Mouse (Mus musculus) ovary, postnatal 14 days (tissue): ENCODE data around the gene Shld2.

Experiments
- DNase-seq: peaks from one replicate; pipeline ENCODE4 v3.0.0; 2022; ENCODE audit warnings: low spot score

Gene Shld2

DNA sequence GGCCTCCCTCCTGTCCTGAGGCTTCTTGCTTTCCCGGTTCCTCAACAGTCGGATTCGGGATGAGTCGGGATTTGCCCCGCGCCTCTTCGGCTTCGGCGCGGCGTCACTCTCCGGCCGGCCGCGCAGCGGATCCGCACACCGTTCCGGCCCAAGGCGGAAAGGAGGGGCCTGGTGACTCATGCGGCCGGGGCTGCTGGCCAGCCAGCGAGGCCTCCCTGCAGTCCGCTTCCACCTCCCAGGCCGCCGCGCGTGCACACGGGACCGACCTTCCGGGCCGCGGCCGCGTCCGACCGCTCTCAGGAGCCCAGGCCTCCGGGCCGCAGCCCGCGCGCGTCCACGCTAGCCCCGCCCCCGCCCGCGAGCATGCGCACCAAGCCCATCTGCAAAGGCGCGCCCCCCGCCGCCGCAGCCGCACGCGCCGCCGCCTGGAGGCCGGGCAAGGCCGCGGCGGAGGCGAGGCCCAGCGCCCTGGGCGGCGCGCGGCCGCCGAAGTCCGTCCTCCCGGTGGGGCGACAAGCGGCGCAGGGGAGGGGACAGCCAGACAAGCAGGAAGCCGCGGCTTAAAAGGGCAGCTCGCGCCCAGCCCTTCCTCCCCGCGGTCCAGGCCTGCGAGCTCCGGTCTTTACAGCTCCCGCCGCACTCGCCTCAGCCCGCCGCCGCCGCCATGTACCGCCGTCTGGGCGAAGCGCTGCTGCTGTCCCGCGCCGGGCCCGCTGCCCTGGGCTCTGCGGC lies at the start of gene Shld2, which contains the start of gene Glud1:
Shld2 (minus strand) TSS at position 260 of the 732 bp plus-strand sequence.
Glud1 (plus strand) TSS at position 494 of the 732 bp plus-strand sequence.
- DNase-seq: peak; percentile 96

- DNase-seq: no peak
Observed at GRCm38 (mm10) chr14:34359676-34360244, 49.5 kb upstream of the Shld2 start.

DNA sequence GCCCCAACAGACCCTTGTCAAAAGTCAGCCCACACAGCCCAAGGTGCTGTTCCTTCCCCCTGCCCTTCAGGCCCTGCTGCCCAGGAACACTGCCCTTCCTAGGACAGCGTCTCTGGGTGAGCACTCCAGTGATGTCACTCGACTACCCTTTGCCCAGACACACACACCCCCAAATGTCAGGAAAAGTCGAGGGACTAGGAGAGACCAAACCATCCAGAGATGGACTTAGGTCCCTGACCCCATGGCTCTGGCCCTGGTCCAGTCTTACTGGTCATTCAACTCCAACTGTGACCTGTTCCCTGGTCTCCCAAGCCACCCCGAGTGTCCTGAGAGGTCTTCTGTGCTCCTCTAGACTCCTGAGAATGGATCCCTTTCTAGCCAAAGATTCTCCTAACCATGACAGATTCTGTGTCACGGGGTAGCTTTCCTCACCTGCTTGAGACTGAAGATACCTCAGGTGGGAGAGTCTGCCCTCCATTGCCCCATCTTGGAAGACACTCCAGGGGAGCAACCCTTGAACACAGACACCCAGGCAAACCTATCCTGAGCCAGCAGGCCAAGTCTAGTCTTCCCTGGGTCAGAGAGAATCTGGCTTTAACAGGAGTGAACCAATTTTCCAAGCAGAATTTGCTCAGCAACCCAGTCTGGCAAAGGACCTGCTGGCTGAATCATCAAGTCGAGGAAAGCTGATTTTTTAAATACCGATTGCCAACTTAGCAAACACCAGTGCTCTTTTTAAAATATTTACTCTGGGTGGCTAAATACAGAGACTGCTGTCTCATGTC lies 47.6 kb upstream of the Shld2 start:
- no peak for DNase-seq

DNA sequence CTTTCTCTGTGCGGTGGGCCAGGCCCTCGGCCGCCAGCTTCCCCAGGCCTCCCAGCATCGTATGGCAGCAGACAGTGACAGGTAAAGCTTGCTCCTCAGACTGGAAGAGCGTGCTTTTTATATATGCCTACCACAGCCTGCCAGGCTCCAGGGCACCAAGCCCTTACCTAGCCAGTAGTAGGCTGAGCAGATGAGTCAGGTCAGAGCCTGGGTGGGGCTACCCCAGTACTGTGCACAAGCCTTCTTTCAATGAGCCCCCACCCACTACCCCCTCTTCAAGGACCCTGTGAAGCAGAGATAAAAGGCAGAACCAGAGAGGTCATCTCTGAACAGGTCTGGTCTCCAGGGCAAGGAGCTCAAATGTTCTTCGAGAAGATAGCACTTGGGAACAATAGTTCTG lies 45.0 kb upstream of the Shld2 start, which contains the start of gene Fam25c:
Fam25c (minus strand) TSS at position 133 of the 400 bp plus-strand sequence.
- no peak for DNase-seq

DNA sequence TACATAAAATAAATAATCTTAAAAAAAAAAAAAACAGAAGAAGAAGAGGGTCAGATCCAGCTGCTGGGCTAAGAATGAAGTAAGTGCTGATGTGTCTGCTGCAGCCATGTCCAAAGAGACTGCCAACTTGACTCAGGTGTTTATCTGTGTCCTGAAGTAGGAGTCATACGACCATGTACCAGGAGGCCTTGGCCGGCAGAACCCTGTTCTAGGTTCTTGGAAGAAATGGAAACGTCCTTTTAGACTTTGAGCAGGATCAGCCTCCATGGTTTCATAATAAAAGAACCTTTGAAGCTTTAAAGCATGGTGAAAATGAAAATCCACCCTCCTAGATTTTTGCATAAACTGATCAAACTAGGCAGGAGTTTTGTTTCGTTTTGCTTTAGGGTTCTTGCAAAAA lies 44.2 kb upstream of the Shld2 start:
- DNase-seq: no peak

GRCm38 (mm10) chr14:34353326-34353725 lies 43.0 kb upstream of the Shld2 start:
- DNase-seq: no peak

DNA sequence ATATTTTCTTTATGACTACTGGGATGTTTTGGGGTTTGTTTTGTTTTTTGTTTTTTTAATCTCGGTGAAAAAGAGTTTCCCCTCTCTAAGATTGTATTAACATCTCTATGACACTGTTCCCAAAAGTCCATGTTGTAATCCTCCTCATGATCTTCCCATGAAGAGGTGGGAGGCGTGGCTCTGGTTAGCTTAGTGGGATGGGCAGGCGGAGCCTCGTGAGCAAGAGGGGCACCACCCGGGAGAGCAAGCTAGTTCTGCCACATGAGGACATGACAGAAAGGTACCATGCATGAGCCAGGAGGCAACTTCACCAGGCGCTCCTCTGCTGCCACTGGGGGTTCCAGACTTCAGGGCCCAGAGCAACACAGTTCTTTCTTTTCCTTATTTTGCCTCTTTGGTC lies 42.2 kb upstream of the Shld2 start:
- DNase-seq: no peak

DNA sequence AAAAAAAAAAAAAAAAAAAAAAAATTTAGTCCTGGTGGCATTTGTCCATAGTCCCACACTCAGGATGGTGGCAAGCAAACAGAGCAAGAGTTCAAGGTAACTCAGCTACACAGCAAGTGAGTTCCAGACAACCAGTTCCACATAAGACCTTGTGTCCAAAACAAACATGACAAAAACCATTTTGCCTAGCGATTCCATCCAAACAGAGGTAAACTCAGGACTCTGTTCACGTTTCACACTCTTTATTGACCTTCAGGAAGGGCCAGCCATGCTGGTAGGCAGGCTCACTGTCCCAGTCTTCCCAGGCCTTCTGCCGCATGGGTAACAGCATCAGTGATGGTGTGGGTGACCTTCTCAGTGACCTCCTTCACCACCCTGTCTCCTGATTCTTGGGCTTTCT lies 41.4 kb upstream of the Shld2 start:
- no peak for DNase-seq

DNA sequence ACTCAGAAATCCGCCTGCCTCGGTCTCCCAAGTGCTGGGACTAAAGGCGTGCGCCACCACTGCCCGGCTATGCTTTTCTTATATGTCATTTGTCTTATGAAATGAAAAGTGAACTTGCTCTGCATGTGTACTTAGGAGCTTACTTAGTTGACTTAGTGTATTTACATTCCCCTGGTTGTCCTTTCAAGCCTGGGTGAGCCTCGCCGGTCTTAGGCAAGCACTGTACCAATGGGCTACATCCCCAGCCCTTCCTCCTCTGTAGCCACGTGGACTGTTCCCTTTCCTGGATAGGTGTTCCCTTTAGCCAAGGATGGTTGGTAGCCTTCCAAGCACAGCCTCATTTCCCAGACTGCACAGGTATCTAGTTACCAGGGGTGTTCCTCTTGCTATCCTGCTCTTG lies 38.7 kb upstream of the Shld2 start:
- no peak for DNase-seq

- no peak for DNase-seq
Observed at GRCm38 (mm10) chr14:34348301-34348700, 38.0 kb upstream of the Shld2 start.

- DNase-seq: no peak
Observed at GRCm38 (mm10) chr14:34347084-34347483, 36.8 kb upstream of the Shld2 start.

GRCm38 (mm10) chr14:34345771-34346566 lies 35.7 kb upstream of the Shld2 start:
- no peak for DNase-seq

- DNase-seq: no peak
Observed at GRCm38 (mm10) chr14:34344361-34344760, 34.1 kb upstream of the Shld2 start.

DNA sequence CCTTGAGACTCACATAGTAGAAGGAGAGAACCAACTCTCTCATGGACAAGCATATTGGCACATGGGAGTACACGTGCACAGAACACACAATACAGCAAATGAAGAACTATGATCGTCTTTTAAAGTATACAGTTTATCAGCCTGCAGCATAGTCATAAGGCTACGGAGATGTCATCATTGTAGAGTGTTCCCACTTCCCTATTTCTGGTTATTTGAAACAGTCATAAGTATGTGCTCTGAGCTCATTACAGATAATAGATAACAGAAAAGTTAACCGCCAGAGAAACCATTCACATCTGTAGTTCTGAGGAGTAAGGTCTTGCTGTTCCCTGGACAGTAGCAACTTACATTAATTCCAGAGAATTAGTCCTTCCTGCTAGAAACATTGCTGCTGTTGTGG lies 32.8 kb upstream of the Shld2 start:
- no peak for DNase-seq

DNA sequence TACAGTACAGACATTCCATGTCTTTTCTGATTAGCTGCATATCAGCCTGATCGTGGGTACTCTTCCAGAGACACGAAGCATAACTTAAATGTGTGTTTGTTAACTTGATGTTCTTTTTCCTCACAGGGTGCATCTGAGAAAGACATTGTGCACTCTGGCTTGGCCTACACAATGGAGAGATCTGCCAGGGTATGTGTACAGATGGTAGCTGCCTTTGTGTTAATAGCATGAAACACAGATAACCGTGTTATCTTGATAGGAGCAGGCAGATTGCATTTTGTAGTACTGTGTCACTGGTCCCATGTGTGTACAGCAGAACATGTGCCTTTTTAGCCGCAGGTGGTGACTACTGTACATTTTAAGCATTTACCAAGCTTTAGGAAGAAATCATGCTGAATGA lies 31.7 kb upstream of the Shld2 start:
- DNase-seq: no peak

- no peak for DNase-seq
Observed at GRCm38 (mm10) chr14:34339446-34339845, 29.2 kb upstream of the Shld2 start.

GRCm38 (mm10) chr14:34332476-34332875 lies 22.2 kb upstream of the Shld2 start:
- DNase-seq: no peak

- DNase-seq: no peak
Observed at GRCm38 (mm10) chr14:34331886-34332285, 21.6 kb upstream of the Shld2 start.

DNA sequence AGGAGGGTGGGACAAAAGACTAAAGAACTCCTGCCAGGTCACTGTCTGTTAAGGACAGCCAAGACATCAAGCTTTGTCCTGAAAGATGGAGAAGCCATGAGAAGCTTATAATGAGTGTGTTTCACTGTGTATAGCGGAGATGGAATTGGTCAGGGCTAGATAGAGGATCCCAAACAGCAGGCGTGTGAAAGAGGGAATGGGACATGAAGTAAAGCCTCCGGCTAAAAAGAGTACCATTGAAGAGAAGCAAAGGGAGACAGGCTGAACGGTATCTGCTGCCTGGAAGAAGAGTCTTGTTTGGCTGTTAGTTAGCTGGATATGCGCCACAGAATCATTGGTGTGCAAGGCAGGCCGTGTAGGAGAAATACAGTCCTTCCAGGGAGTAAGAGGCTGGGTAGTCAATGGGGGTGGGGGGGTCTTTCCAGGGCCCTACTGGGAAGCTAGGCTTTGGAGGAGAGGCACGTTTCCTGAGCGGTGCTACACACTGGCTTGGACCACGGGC lies 20.4 kb upstream of the Shld2 start:
- DNase-seq: no peak

GRCm38 (mm10) chr14:34327618-34328017 lies 17.3 kb upstream of the Shld2 start:
- no peak for DNase-seq

- DNase-seq: no peak
Observed at GRCm38 (mm10) chr14:34326606-34327005, 16.3 kb upstream of the Shld2 start.

GRCm38 (mm10) chr14:34323576-34324085 lies 13.3 kb upstream of the Shld2 start:
- DNase-seq: no peak
